Mouse (Mus musculus): ENCODE measurements around the gene Mvk. TPM values are rescaled to one million over a fixed set of nuclear protein-coding genes. Genes with fewer than 3 reads are reported as not detected.

The Mvk gene
- 50.5 and 57.5 TPM in 2 replicates for polyA plus RNA-seq (2015; fragmentation: Nextera tagmentation; extraction: Ambion mirVana)

GRCm38 (mm10) chr5:114443566-114444367 lies at the start of gene Mvk, which contains the start of gene Mmab:
TSS of gene Mvk (plus strand) at chr5:114444269.
TSS of gene Mmab (minus strand) at chr5:114444060.
- peak within 1 kb of the TSS; percentile 91 for H3K4me2 ChIP-seq
- no peaks in the 10 kb centered on the region for H3K9me3 ChIP-seq
- H3K9ac ChIP-seq: peak within 1 kb of the TSS; percentile 83
- H3K27me3 ChIP-seq: no peaks in the 10 kb centered on the region
- 3% methylated on average over 43 of the region's 43 CpGs for WGBS
- peak; percentile 99 for ATAC-seq (ENCODE audit: low read depth)
- H3K36me3 ChIP-seq: peaks cover 20% of the 10 kb centered on the region; the same call in 1 of the 2 replicates
- peak within 1 kb of the TSS; percentile 83 for H3K27ac ChIP-seq (replicated peaks)
- H3K4me1 ChIP-seq (replicated peaks): peaks cover 17% of the 10 kb centered on the region
- peak within 1 kb of the TSS; percentile 83 for H3K4me3 ChIP-seq

- Histone ChIP-seq H3K27me3 (no peaks in the 10 kb centered on the region), H3K27ac (replicated peaks) (no peak overlapping the region)
- WGBS: 93% methylated on average over 14 of the region's 14 CpGs
Measured at GRCm38 (mm10) chr5:114406592-114406991, 37.5 kb upstream of the Mvk start.

GRCm38 (mm10) chr5:114407269-114407668 lies 36.8 kb upstream of the Mvk start:
- Histone ChIP-seq H3K4me2 (no peak overlapping the region), H3K27ac (replicated peaks) (no peak overlapping the region), H3K4me3 (no peak overlapping the region), H3K36me3 (peaks cover 100% of the 10 kb centered on the region), H3K27me3 (no peaks in the 10 kb centered on the region), H3K9ac (no peak overlapping the region), H3K9me3 (no peaks in the 10 kb centered on the region), H3K4me1 (replicated peaks) (no peaks in the 10 kb centered on the region)
- ATAC-seq (ENCODE audit: low read depth): no peak
- WGBS: 83% methylated on average over 10 of the region's 10 CpGs

More at GRCm38 (mm10) chr5:114406592-114406991, 37.5 kb upstream of the Mvk start:
- no peak for ATAC-seq (ENCODE audit: low read depth)
- Histone ChIP-seq H3K36me3 (peaks cover 100% of the 10 kb centered on the region), H3K4me3 (no peak overlapping the region), H3K4me1 (replicated peaks) (no peaks in the 10 kb centered on the region), H3K9me3 (no peaks in the 10 kb centered on the region), H3K4me2 (no peak overlapping the region), H3K9ac (no peak overlapping the region)

GRCm38 (mm10) chr5:114407810-114408209 lies 36.3 kb upstream of the Mvk start:
- H3K27ac ChIP-seq (replicated peaks): no peak overlapping the region
- no peak overlapping the region for H3K4me3 ChIP-seq
- no peak overlapping the region for H3K9ac ChIP-seq
- H3K4me2 ChIP-seq: no peak overlapping the region
- H3K4me1 ChIP-seq (replicated peaks): no peaks in the 10 kb centered on the region
- ATAC-seq (ENCODE audit: low read depth): no peak
- H3K27me3 ChIP-seq: no peaks in the 10 kb centered on the region
- peaks cover 100% of the 10 kb centered on the region for H3K36me3 ChIP-seq
- H3K9me3 ChIP-seq: no peaks in the 10 kb centered on the region
- 87% methylated on average over 9 of the region's 9 CpGs for WGBS

- no peaks in the 10 kb centered on the region for H3K4me1 ChIP-seq (replicated peaks)
- H3K4me2 ChIP-seq: no peak overlapping the region
- no peak overlapping the region for H3K27ac ChIP-seq (replicated peaks)
- no peak overlapping the region for H3K9ac ChIP-seq
- H3K36me3 ChIP-seq: peaks cover 100% of the 10 kb centered on the region
- no peaks in the 10 kb centered on the region for H3K9me3 ChIP-seq
- H3K27me3 ChIP-seq: no peaks in the 10 kb centered on the region
- ATAC-seq (ENCODE audit: low read depth): no peak
- 93% methylated on average over 11 of the region's 11 CpGs for WGBS
- H3K4me3 ChIP-seq: no peak overlapping the region
Measured at GRCm38 (mm10) chr5:114408846-114409245, 35.2 kb upstream of the Mvk start.

GRCm38 (mm10) chr5:114410429-114410828 lies 33.6 kb upstream of the Mvk start:
- ATAC-seq (ENCODE audit: low read depth): no peak
- Histone ChIP-seq H3K4me3 (no peak overlapping the region), H3K9me3 (no peaks in the 10 kb centered on the region), H3K4me2 (no peak overlapping the region), H3K36me3 (peaks cover 100% of the 10 kb centered on the region), H3K4me1 (replicated peaks) (no peaks in the 10 kb centered on the region), H3K27me3 (no peaks in the 10 kb centered on the region), H3K9ac (no peak overlapping the region), H3K27ac (replicated peaks) (no peak overlapping the region)
- 90% methylated on average over 13 of the region's 13 CpGs for WGBS

- H3K4me3 ChIP-seq: no peak overlapping the region
- H3K4me2 ChIP-seq: no peak overlapping the region
- no peak overlapping the region for H3K27ac ChIP-seq (replicated peaks)
- H3K27me3 ChIP-seq: no peaks in the 10 kb centered on the region
- peaks cover 100% of the 10 kb centered on the region for H3K36me3 ChIP-seq
- ATAC-seq (ENCODE audit: low read depth): no peak
- no peaks in the 10 kb centered on the region for H3K4me1 ChIP-seq (replicated peaks)
- H3K9me3 ChIP-seq: no peaks in the 10 kb centered on the region
- no peak overlapping the region for H3K9ac ChIP-seq
- 80% methylated on average over 23 of the region's 23 CpGs for WGBS
Measured at GRCm38 (mm10) chr5:114412361-114412998, 31.6 kb upstream of the Mvk start.

GRCm38 (mm10) chr5:114413067-114413735 lies 30.9 kb upstream of the Mvk start:
- WGBS: 86% methylated on average over 16 of the region's 16 CpGs
- no peak for ATAC-seq (ENCODE audit: low read depth)
- Histone ChIP-seq H3K36me3 (peaks cover 100% of the 10 kb centered on the region), H3K4me3 (no peak overlapping the region), H3K9ac (no peak overlapping the region), H3K4me1 (replicated peaks) (no peaks in the 10 kb centered on the region), H3K27me3 (no peaks in the 10 kb centered on the region), H3K9me3 (no peaks in the 10 kb centered on the region), H3K4me2 (no peak overlapping the region), H3K27ac (replicated peaks) (no peak overlapping the region)

GRCm38 (mm10) chr5:114415606-114416005 lies 28.5 kb upstream of the Mvk start:
- no peak overlapping the region for H3K4me3 ChIP-seq

GRCm38 (mm10) chr5:114416855-114417254 lies 27.2 kb upstream of the Mvk start:
- ATAC-seq (ENCODE audit: low read depth): no peak

More at GRCm38 (mm10) chr5:114415606-114416005, 28.5 kb upstream of the Mvk start:
- H3K4me2 ChIP-seq: no peak overlapping the region
- 95% methylated on average over 5 of the region's 5 CpGs for WGBS
- no peaks in the 10 kb centered on the region for H3K27me3 ChIP-seq
- H3K9me3 ChIP-seq: no peaks in the 10 kb centered on the region
- no peak overlapping the region for H3K27ac ChIP-seq (replicated peaks)
- H3K36me3 ChIP-seq: peaks cover 100% of the 10 kb centered on the region
- no peak for ATAC-seq (ENCODE audit: low read depth)
- H3K4me1 ChIP-seq (replicated peaks): no peaks in the 10 kb centered on the region
- no peak overlapping the region for H3K9ac ChIP-seq

GRCm38 (mm10) chr5:114418541-114418940 lies 25.5 kb upstream of the Mvk start:
- Histone ChIP-seq H3K4me3 (no peak overlapping the region), H3K27me3 (no peaks in the 10 kb centered on the region), H3K9ac (no peak overlapping the region), H3K9me3 (no peaks in the 10 kb centered on the region), H3K27ac (replicated peaks) (no peak overlapping the region), H3K4me1 (replicated peaks) (peaks cover 3% of the 10 kb centered on the region; the same call in 1 of the 2 replicates), H3K36me3 (peaks cover 79% of the 10 kb centered on the region), H3K4me2 (no peak overlapping the region)
- ATAC-seq (ENCODE audit: low read depth): peak; percentile 26; the same call in 1 of the 2 replicates
- WGBS: 88% methylated on average over 8 of the region's 8 CpGs

More at GRCm38 (mm10) chr5:114416855-114417254, 27.2 kb upstream of the Mvk start:
- WGBS: 92% methylated on average over 8 of the region's 8 CpGs
- Histone ChIP-seq H3K4me2 (no peak overlapping the region), H3K9me3 (no peaks in the 10 kb centered on the region), H3K27me3 (no peaks in the 10 kb centered on the region), H3K9ac (no peak overlapping the region), H3K4me1 (replicated peaks) (no peaks in the 10 kb centered on the region), H3K36me3 (peaks cover 96% of the 10 kb centered on the region), H3K27ac (replicated peaks) (no peak overlapping the region), H3K4me3 (no peak overlapping the region)

Measured in neural tube, embryonic 13.5 days (tissue).